Mouse (Mus musculus) thymus, adult 2 months (tissue): ENCODE measurements at regions not wholly inside any gene's neighbourhood (a gene's known extent, or its start where the extent isn't known, plus 50 kb on each side); places are given as distances from the start of the nearest gene placed in this dataset.

Source experiments
- DNase-seq: peaks from one replicate; pipeline ENCODE4 v3.0.0; 2021
- H3K27ac ChIP-seq: fragments of 200-500 bp; 2 replicates; pipeline ENCODE4 v1.5.1; 2012; ENCODE audit warnings: low read length, control low read depth; ENCODE audit not compliant: control insufficient read depth, insufficient read depth
- H3K27me3 ChIP-seq: fragments of 200-500 bp; 2 replicates; pipeline ENCODE4 v1.6.1; 2012; ENCODE audit warnings: mild to moderate bottlenecking, low read length, moderate library complexity, mixed read lengths; ENCODE audit not compliant: control insufficient read depth, insufficient read depth
- H3K36me3 ChIP-seq: fragments of 200-500 bp; 2 replicates; pipeline ENCODE4 v1.6.1; 2012; ENCODE audit warnings: mild to moderate bottlenecking, low read length, moderate library complexity; ENCODE audit not compliant: control insufficient read depth, insufficient read depth
- H3K4me1 ChIP-seq: fragments of 200-500 bp; replicated peaks from 2 replicates; pipeline ENCODE4 v1.6.1; 2012; ENCODE audit warnings: low read length; ENCODE audit not compliant: control insufficient read depth, insufficient read depth
- H3K4me3 ChIP-seq: fragments of 200-500 bp; 2 replicates; pipeline ENCODE4 v1.5.1; 2012; ENCODE audit warnings: mild to moderate bottlenecking, low read length, control low read depth, moderate library complexity; ENCODE audit not compliant: control insufficient read depth, insufficient read depth
- CTCF ChIP-seq: fragments of 200-500 bp; IDR thresholded peaks from 2 replicates; pipeline ENCODE4 v1.5.1; 2012; ENCODE audit warnings: mild to moderate bottlenecking, control low read depth, low read length, moderate library complexity, borderline replicate concordance; ENCODE audit not compliant: control insufficient read depth, poor library complexity, insufficient read depth; ENCODE audit errors: extremely low read depth
- POLR2A ChIP-seq: fragments of 200-500 bp; IDR thresholded peaks from 2 replicates; pipeline ENCODE4 v1.6.1; 2012; ENCODE audit warnings: mild to moderate bottlenecking, low read length, control low read depth, moderate library complexity; ENCODE audit not compliant: control insufficient read depth, poor library complexity, insufficient read depth; ENCODE audit errors: extremely low read depth
- WGBS: fragments of 180-500 bp; shearing (Covaris S2); methylation state at CpG from one replicate; pipeline ENCODE4 v1.1.7; 2018; 5-methylcytosine and 5-hydroxymethylcytosine counted together

DNA sequence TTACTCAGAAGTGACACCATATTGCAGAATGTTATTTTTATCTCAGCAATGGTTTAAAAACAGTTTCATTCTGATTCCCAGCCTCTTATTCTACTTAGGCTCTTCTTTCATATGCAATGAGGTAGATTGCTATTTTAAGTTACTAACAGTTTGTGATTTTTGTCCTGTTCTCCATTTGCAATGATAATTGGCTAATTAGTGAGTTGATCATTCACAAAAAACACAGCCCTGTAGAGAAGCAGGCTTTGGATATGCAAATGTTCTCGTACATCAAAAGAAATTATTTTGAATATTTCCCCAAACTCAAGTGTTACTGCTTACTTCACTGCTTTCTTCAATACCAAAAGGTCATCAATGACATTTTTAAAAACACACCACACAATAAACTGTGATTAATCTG is 184.7 kb upstream of the Galnt5 start:
- no peaks in the 10 kb centered on the region for H3K36me3 ChIP-seq
- whole genome bisulfite sequencing = 91% methylated on average over 1 of the region's 1 CpGs
- no peaks in the 10 kb centered on the region for H3K4me1 ChIP-seq

DNA sequence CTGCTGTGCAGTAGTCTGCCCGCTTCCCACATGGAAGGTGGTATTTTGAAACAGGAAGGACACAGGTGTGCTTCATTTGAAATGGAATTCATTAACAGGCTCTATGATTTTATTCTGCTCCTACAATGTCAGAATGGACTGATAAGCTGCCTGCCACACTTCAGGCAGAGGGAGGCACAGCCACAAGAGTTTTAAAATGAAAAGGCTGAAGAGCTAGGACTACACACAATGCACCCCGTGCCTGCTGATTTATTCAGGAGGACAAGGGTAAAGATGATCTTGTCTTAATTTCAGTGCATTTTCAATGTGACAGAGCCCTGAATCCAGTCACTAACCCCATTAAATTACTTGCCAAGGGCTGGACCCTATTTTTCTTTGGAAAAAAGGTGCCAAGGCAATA is 177.3 kb upstream of the Galnt5 start:
- Histone ChIP-seq H3K27ac (no peak overlapping the region), H3K36me3 (no peaks in the 10 kb centered on the region), H3K4me1 (no peaks in the 10 kb centered on the region), H3K27me3 (no peaks in the 10 kb centered on the region), H3K4me3 (no peak overlapping the region)
- TF ChIP-seq CTCF = no peak
- no peak for TF ChIP-seq POLR2A
- whole genome bisulfite sequencing = 46% methylated on average over 2 of the region's 2 CpGs
- DNase-seq = no peak

More for the DNA sequence above, 184.7 kb upstream of the Galnt5 start:
- Histone ChIP-seq H3K27me3 (no peaks in the 10 kb centered on the region), H3K4me3 (no peak overlapping the region), H3K27ac (no peak overlapping the region)
- no peak for DNase-seq
- no peak for TF ChIP-seq CTCF
- TF ChIP-seq POLR2A = no peak

- TF ChIP-seq CTCF = no peak
- no peak for TF ChIP-seq POLR2A
- WGBS = 92% methylated on average over 1 of the region's 1 CpGs
- Histone ChIP-seq H3K4me1 (no peaks in the 10 kb centered on the region), H3K36me3 (no peaks in the 10 kb centered on the region), H3K27me3 (no peaks in the 10 kb centered on the region), H3K27ac (no peak overlapping the region), H3K4me3 (no peak overlapping the region)
- DNase-seq = no peak
Measured at GRCm38 (mm10) chr2:57820923-57821322, 176.8 kb upstream of the Galnt5 start.

- H3K4me1 ChIP-seq = no peaks in the 10 kb centered on the region
- no peaks in the 10 kb centered on the region for H3K27me3 ChIP-seq
- WGBS = 89% methylated on average over 2 of the region's 2 CpGs
- H3K4me3 ChIP-seq = no peak overlapping the region
- TF ChIP-seq CTCF = no peak
- H3K27ac ChIP-seq = no peak overlapping the region
- H3K36me3 ChIP-seq = no peaks in the 10 kb centered on the region
- no peak for DNase-seq
Measured at GRCm38 (mm10) chr2:57828284-57828683, 169.4 kb upstream of the Galnt5 start.

DNA sequence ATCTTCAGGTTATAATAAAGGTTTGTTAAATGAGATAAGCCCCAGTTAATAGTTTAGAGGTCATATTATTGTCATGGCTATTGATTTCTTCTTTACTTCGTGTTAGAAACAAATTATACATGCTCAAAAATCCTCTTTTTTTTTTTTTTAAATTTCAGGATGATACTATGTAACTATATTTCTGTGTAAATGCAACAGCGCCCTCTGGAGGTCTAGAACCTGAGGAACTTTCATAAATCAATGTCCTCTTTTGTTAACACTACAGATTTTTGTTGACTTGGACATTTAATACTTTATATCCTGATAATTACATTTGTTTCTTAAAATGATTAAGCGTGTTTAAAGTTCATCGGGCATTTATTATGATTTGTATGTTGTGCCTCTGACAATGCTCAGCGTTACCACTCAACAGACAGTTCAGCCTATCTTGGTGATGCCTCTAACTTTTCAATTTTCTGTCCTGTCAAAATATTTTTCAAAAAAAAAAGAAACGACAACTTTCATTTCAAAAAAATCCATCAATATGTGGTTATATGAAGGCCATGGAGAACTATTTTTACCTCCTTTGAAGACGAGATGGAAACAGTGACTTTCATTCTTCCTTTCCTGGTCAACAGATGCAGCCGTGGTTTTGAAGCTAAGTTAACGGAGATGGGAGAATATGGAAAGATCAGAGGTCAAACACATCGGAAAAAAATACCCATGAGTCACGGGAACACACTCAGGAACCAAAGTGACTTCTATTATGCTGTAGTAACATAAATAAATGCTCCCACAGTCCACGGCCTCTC is 164.9 kb upstream of the Galnt5 start:
- no peak for TF ChIP-seq CTCF
- no peak for TF ChIP-seq POLR2A
- Histone ChIP-seq H3K4me1 (no peaks in the 10 kb centered on the region), H3K36me3 (no peaks in the 10 kb centered on the region), H3K27ac (no peak overlapping the region), H3K4me3 (no peak overlapping the region), H3K27me3 (no peaks in the 10 kb centered on the region)
- WGBS = 61% methylated on average over 12 of the region's 12 CpGs
- peak; percentile 4 for DNase-seq

- no peak for DNase-seq
- Histone ChIP-seq H3K27ac (no peak overlapping the region), H3K4me1 (no peaks in the 10 kb centered on the region), H3K4me3 (no peak overlapping the region), H3K27me3 (no peaks in the 10 kb centered on the region), H3K36me3 (no peaks in the 10 kb centered on the region)
- TF ChIP-seq CTCF = no peak
- no peak for TF ChIP-seq POLR2A
- WGBS = 65% methylated on average over 1 of the region's 1 CpGs
Measured at GRCm38 (mm10) chr2:57845135-57845534, 152.5 kb upstream of the Galnt5 start.

- no peak for DNase-seq
- H3K36me3 ChIP-seq = no peaks in the 10 kb centered on the region
- WGBS = 61% methylated on average over 4 of the region's 4 CpGs
- H3K27ac ChIP-seq = no peak overlapping the region
- H3K4me1 ChIP-seq = no peaks in the 10 kb centered on the region
- H3K4me3 ChIP-seq = no peak overlapping the region
- H3K27me3 ChIP-seq = no peaks in the 10 kb centered on the region
- TF ChIP-seq POLR2A = no peak
Measured at GRCm38 (mm10) chr2:57847707-57848106, 150.0 kb upstream of the Galnt5 start.
